Mouse (Mus musculus) adipose tissue, adult 10 weeks (tissue): ENCODE data around the gene Slfn4. TPM values are rescaled to one million over a fixed set of nuclear protein-coding genes. Genes with fewer than 3 reads are reported as not detected.

Source experiments
- polyA plus RNA-seq: library from polyadenylated mRNA; stranded (reverse); fragments of 350-450 nt; fragmentation: Illumina TruSeq; extraction: RNeasy Lipid Tissue Mini Kit (QIAGEN cat#74804); gene quantifications from one replicate; pipeline ENCODE4 v1.2.3, GENCODE M21; 2014; ENCODE audit warnings: low read depth, low replicate concordance

The Slfn4 gene
- 0.12 TPM for polyA plus RNA-seq

DNA sequence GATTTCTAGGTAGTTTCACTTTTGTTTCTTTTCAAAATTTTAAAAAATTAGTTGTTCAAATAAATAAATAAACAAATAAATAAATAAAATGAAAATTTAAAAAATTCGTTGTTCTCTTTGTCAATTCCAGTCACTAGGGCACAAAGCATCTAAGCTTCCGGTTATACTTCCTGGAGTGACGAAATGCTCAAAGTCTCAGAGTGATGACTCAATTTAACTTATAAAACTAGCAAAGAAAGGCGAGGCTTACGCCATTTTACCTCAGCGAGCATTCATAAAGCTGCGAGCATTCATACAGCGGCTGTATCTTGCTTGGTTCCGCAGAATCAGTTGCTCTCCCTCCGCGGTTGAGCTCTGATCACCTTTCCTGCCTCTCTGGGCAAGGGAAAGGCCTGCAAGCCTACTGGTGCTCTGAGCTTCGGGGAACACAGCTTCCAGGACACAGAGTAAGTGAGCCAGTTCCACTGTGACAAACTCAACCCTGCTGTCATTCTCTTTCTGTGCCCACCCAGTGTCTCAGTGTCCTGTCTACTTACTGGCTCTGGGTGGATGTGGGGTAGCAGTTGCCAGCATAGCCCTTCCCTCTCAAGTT lies at the start of gene Slfn4:
Gene Slfn4, plus strand, starts transcription at position 239 of the 592 bp plus-strand sequence.

DNA sequence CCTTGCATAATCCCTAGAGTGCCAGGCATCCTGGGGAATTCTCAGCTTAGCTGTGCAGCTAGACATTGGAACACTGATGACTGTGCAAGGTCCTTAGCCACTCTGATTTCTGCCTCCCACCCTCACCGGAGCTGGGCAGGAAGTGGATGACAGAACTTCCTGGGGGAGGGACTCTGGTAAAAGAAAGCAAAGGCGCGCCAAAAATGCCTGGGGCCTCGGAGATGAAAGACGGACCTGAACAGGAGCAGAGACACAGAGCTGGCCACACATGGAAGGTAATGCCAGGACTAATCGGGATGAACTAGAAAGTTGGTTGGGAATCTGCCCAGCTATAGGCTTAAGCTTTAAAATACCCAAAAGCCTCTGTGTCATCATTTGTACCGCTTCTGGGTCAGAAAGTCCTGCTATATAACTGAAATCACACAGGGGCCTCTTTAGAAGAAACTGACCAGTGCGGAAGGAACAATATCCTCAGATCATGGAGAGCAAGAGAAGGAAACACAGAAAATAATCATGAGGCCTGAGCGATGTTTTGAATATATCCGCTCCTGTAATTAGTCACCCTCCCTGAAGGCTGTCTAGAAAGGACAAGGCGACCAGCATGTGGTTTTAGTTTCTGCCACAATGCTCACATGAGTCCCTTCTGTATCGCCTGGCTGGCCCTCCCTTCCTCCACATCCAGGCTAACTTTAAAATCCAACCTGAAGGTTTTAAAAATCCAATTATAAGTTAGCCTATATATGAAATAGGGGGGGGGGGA lies 16.3 kb downstream of the Slfn4 start, which contains the start of gene Slfn3:
Gene Slfn3, plus strand, starts transcription at position 197 of the 760 bp plus-strand sequence.

Other genes with a start within 250 kb of the Slfn4 start
- gene Slfn5, start 223.8 kb upstream of the Slfn4 start, polyA plus RNA-seq, result 33.9 TPM
- 1.1 TPM for gene Slfn9, start 183.4 kb upstream of the Slfn4 start, polyA plus RNA-seq
- gene Slfn8, start 154.4 kb upstream of the Slfn4 start, polyA plus RNA-seq, result 2.9 TPM
- gene Slfn2, start 110.1 kb upstream of the Slfn4 start, polyA plus RNA-seq, result 9.4 TPM
- 0.74 TPM for gene Slfn1, start 58.3 kb upstream of the Slfn4 start, polyA plus RNA-seq
- gene Slfn3, start 16.1 kb downstream of the Slfn4 start, polyA plus RNA-seq, result 0.82 TPM
- not detected for gene Slfn14, start 111.5 kb downstream of the Slfn4 start, polyA plus RNA-seq
- gene Ap2b1, start 123.8 kb downstream of the Slfn4 start, polyA plus RNA-seq, result 68.6 TPM
- gene Pex12, start 127.4 kb downstream of the Slfn4 start, polyA plus RNA-seq, result 13.5 TPM
- 1.4 TPM for gene Rasl10b, start 234.0 kb downstream of the Slfn4 start, polyA plus RNA-seq